Mouse (Mus musculus) embryonic fibroblast, embryonic 13.5 days (primary cell): ENCODE data around the gene Efna3.

Experiments
- CTCF ChIP-seq: IDR thresholded peaks from 2 replicates; pipeline ENCODE4 v1.5.1; 2011; ENCODE audit warnings: mild to moderate bottlenecking, control low read depth, low read length, moderate library complexity, borderline replicate concordance; ENCODE audit not compliant: insufficient read depth
- POLR2A ChIP-seq: IDR thresholded peaks from 2 replicates; pipeline ENCODE4 v1.6.1; 2011; ENCODE audit warnings: low read depth, mild to moderate bottlenecking, control low read depth, low read length, moderate library complexity

DNA sequence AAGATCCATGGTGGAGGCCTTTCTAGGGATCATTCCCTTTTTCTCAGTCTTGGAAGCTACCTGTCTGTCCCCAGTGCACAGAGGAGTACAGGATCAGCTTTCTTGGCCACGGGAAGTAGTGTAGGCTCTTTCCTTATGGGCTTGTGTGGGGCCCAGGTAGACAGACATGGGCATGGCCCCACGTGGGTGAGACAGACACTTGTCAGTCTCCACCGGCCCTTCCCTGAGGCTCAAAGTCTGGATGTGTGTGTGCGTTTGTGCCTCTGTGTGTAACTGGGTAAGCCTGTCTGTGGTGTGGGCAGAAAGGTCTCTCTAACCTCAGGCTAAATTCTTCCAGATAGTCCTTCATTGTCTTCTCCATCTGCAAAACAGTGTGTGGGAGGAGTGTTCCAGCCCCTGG is 17.7 kb downstream of the Efna3 start:
- TF ChIP-seq CTCF (no peak), POLR2A (no peak)
